Mouse (Mus musculus): ENCODE results near the gene Gm12166. TPM values are rescaled to one million over a fixed set of nuclear protein-coding genes. Genes with fewer than 3 reads are reported as not detected.
"Not testable (repeated sequence)": the region's sequence is repeated elsewhere in the genome, so short reads cannot be mapped to it uniquely, and the experiment has no call there.

The Gm12166 gene
- 12.6 and 25.3 TPM in 2 replicates for polyA plus RNA-seq (2012; rRNA removed)

DNA sequence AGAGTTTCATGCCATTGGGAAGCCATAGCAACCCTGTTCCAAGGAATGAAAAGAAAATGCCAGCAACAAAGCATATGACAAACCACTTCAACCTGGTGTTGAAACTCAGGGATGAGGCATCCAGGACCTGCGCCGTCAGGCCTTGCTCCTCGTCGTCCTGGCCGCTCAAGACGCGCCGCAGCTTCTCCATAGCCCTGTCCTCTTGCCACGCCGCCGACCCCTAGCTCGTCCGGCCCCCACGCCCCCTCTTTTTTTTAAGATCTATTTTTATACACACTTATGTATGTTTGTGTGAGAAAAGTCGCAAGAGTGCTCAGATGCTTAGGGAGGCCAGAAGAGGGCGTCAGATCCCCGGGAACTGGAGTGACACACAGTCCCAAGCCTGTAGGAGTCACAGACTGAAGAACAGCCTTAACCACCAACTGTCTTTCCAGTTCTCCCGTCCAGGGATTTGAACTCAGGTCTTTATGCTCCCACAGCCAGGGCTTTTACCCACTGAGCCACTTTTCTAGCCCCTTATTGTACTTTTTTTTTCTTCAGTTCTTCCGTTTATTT, at the start of gene Gm12166:
Gene Gm12166, minus strand, starts transcription at position 217 of the 555 bp plus-strand sequence.
- not testable (repeated sequence) for H3K36me3 ChIP-seq (ENCODE audit: control insufficient read depth, insufficient read depth, low read length); H3K27ac ChIP-seq (ENCODE audit: insufficient read depth, low read depth, low read length); H3K4me3 ChIP-seq (ENCODE audit: low read depth, low read length); H3K4me1 ChIP-seq (ENCODE audit: control insufficient read depth, insufficient read depth, insufficient read length, low read length); H3K27me3 ChIP-seq (ENCODE audit: control insufficient read depth, insufficient read depth, low read length)
- WGBS = 36% methylated on average over 19 of the region's 19 CpGs
- peak; percentile 42; the same call in 1 of the 2 replicates for TF ChIP-seq CTCF (IDR thresholded peaks at IDR 0.05; ENCODE audit: extremely low read depth, insufficient read length, insufficient replicate concordance, low read depth, low read length)

DNA sequence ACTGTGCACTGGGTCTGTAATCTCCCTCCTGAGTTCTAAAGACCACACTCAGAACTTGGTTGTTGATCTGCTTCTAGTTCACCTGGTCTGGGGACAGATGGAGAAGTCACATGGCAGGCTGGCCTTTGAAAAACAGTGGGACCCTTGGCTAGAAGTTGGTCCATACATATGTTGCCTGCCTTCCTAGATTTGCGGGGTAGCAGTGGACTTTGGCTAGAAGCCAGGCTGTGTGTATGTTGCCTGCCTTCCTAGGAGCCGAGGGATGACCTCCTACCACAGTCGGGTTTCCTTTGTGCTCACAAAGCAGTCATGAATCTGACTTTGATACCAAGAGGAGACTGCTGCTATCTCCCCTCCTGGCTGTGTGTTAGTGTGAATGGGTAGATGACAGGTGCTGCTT, 44.9 kb upstream of the Gm12166 start:
- Histone ChIP-seq H3K4me1 (ENCODE audit: control insufficient read depth, insufficient read depth, insufficient read length, low read length) (no peaks in the 10 kb centered on the region), H3K27ac (ENCODE audit: insufficient read depth, low read depth, low read length) (no peak overlapping the region), H3K27me3 (ENCODE audit: control insufficient read depth, insufficient read depth, low read length) (no peaks in the 10 kb centered on the region), H3K36me3 (ENCODE audit: control insufficient read depth, insufficient read depth, low read length) (peaks cover 8% of the 10 kb centered on the region), H3K4me3 (ENCODE audit: low read depth, low read length) (no peak overlapping the region)
- WGBS = 73% methylated on average over 3 of the region's 3 CpGs
- TF ChIP-seq POLR2A (IDR thresholded peaks at IDR 0.05; ENCODE audit: low read depth, low read length) (no peak), CTCF (IDR thresholded peaks at IDR 0.05; ENCODE audit: extremely low read depth, insufficient read length, insufficient replicate concordance, low read depth, low read length) (no peak)

DNA sequence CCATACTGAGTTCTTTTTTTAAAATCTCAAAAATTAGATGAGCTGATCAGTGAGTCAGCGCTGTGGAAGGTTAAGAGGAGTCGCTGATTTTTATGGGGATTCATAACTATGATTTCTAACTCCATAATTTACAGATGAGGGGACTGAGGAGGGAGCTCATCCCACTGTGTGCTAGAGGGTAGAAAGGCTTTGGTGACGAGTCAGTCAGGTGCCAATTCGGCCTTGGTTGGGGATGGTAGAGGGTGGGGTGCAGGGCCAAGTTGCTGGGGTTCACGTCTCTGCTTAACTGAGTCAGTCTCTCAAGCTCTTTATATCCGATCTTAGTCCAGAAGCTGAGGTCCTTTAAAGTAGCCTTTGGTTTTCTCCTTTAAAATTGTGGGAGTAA, 44.1 kb upstream of the Gm12166 start:
- no peaks in the 10 kb centered on the region; the same call in 1 of the 2 replicates for H3K4me1 ChIP-seq (ENCODE audit: control insufficient read depth, insufficient read depth, insufficient read length, low read length)
- H3K4me3 ChIP-seq (ENCODE audit: low read depth, low read length) = no peak overlapping the region
- 83% methylated on average over 6 of the region's 6 CpGs for WGBS
- peaks cover 8% of the 10 kb centered on the region for H3K36me3 ChIP-seq (ENCODE audit: control insufficient read depth, insufficient read depth, low read length)
- no peak overlapping the region for H3K27ac ChIP-seq (ENCODE audit: insufficient read depth, low read depth, low read length)
- no peak for TF ChIP-seq POLR2A (IDR thresholded peaks at IDR 0.05; ENCODE audit: low read depth, low read length)
- no peak for TF ChIP-seq CTCF (IDR thresholded peaks at IDR 0.05; ENCODE audit: extremely low read depth, insufficient read length, insufficient replicate concordance, low read depth, low read length)
- no peaks in the 10 kb centered on the region for H3K27me3 ChIP-seq (ENCODE audit: control insufficient read depth, insufficient read depth, low read length)

DNA sequence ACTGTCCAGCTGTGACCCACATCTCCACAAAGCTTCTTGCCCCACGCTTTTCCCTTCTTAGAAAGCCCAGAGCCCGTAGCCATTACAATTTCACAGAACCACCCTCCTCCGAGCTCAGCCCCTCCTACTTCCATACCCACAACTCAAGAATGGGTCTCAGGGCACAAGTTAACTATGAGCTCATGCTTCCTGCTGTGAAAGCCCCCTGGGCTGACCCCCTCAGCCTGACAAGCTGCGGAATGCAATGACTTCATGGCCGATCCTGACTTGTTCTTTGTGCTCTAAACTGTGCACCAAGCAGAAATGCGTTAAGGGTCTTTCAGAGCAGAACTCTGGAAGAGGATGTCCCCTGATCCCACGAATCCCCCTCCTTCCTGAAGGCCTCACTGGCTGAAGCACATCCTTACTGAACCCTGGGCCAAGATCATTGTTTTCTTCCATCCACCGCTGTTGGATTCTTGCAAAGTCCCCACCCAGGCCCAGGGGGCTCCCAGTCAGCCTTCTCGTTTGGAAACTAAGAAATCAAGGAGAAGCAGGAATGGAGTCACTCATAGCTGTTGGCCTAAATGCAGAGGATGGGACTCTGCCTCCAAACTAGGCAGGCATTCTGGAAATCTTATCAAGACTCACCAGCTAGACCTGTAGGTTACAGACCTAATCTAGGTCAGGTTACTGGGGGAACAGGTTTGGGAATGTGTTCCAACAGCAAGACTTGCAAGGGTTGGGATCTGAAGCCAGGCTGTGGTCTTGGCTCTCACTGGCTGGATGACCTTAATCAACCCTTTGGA, 43.5 kb upstream of the Gm12166 start:
- no peak overlapping the region for H3K27ac ChIP-seq (ENCODE audit: insufficient read depth, low read depth, low read length)
- TF ChIP-seq CTCF (IDR thresholded peaks at IDR 0.05; ENCODE audit: extremely low read depth, insufficient read length, insufficient replicate concordance, low read depth, low read length) = no peak
- TF ChIP-seq POLR2A (IDR thresholded peaks at IDR 0.05; ENCODE audit: low read depth, low read length) = no peak
- WGBS = 72% methylated on average over 9 of the region's 9 CpGs
- H3K36me3 ChIP-seq (ENCODE audit: control insufficient read depth, insufficient read depth, low read length) = peaks cover 8% of the 10 kb centered on the region
- no peaks in the 10 kb centered on the region for H3K27me3 ChIP-seq (ENCODE audit: control insufficient read depth, insufficient read depth, low read length)
- H3K4me1 ChIP-seq (ENCODE audit: control insufficient read depth, insufficient read depth, insufficient read length, low read length) = no peaks in the 10 kb centered on the region; the same call in 1 of the 2 replicates
- H3K4me3 ChIP-seq (ENCODE audit: low read depth, low read length) = no peak overlapping the region

DNA sequence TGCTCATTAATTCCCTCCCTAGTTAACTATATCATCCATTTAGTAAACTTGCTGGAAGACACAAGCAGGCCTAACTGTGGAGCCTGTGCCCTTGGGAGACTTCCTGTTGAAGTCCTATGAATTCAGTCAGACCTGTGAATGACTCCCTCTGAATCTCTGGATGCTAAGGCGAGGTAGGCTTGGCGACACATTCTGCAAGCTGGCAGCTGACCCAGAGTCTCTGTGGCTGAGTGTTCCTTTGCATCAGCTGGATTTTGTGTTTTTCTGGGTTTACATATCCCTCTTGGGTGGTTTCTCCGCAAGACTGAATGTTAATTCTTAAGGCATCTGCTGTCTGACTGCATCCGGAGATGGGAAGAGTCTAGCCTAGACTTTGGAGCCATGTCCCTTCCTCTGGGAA, 40.0 kb upstream of the Gm12166 start:
- TF ChIP-seq CTCF (IDR thresholded peaks at IDR 0.05; ENCODE audit: extremely low read depth, insufficient read length, insufficient replicate concordance, low read depth, low read length) (no peak), POLR2A (IDR thresholded peaks at IDR 0.05; ENCODE audit: low read depth, low read length) (no peak)
- Histone ChIP-seq H3K4me3 (ENCODE audit: low read depth, low read length) (no peak overlapping the region), H3K36me3 (ENCODE audit: control insufficient read depth, insufficient read depth, low read length) (peaks cover 4% of the 10 kb centered on the region), H3K27ac (ENCODE audit: insufficient read depth, low read depth, low read length) (0 out of 2 replicates have a peak overlapping the region, but pooled peaks have one; percentile 9), H3K27me3 (ENCODE audit: control insufficient read depth, insufficient read depth, low read length) (no peaks in the 10 kb centered on the region), H3K4me1 (ENCODE audit: control insufficient read depth, insufficient read depth, insufficient read length, low read length) (no peaks in the 10 kb centered on the region; the same call in 1 of the 2 replicates)
- WGBS = 73% methylated on average over 4 of the region's 4 CpGs

DNA sequence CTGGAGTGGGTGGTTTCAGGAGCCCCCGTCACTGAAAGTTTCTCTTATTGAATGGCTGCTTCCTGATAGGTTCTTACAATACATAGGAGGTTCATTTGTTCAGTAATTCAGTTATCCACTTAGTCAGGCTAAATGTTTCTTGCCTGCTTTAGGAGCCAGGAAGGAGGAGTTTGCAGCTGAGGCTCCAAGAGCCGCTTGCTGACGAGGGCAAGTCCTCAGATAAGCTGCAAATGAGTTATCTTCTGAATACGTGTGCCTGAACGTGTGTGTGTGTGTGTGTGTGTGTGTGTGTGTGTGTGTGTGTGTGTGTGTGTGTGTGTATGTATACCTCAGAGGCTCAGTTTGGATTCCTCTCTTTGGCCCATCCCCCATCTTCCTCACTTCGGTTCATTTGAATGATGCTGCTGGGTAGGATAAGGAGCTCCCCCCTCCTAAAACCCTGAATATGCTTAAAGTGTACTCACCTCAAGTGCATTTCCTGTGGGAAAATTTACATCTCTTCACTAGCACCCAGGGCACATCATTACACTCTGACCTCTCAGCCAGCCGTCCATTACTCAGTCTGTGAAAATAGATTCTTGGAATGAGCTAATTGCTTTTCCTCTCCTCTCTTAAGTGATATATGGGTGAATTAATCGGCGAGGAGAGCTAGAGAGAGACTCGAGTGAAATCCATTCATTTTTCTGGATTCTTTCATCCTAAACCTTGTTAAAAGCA, 39.0 kb upstream of the Gm12166 start:
- H3K4me1 ChIP-seq (ENCODE audit: control insufficient read depth, insufficient read depth, insufficient read length, low read length) = no peaks in the 10 kb centered on the region; the same call in 1 of the 2 replicates
- no peaks in the 10 kb centered on the region for H3K27me3 ChIP-seq (ENCODE audit: control insufficient read depth, insufficient read depth, low read length)
- no peak overlapping the region for H3K4me3 ChIP-seq (ENCODE audit: low read depth, low read length)
- H3K27ac ChIP-seq (ENCODE audit: insufficient read depth, low read depth, low read length) = peak overlapping the region; percentile 57
- peaks cover 4% of the 10 kb centered on the region for H3K36me3 ChIP-seq (ENCODE audit: control insufficient read depth, insufficient read depth, low read length)
- 46% methylated on average over 10 of the region's 10 CpGs for WGBS
- TF ChIP-seq CTCF (IDR thresholded peaks at IDR 0.05; ENCODE audit: extremely low read depth, insufficient read length, insufficient replicate concordance, low read depth, low read length) (no peak), POLR2A (IDR thresholded peaks at IDR 0.05; ENCODE audit: low read depth, low read length) (no peak)
